Mouse (Mus musculus) c-Kit-negative CD71-positive TER-119-positive erythroid progenitor cells, embryonic 14.5 days (primary cell): ENCODE results near the gene Nemp2.
"Not testable (repeated sequence)": the region's sequence is repeated elsewhere in the genome, so short reads cannot be mapped to it uniquely, and the experiment has no call there.

Experiments used
- DNase-seq: peaks from one replicate; pipeline ENCODE4 v3.0.0-alpha.2; 2013; ENCODE audit warnings: low read depth, low spot score

Nemp2 gene

GRCm38 (mm10) chr1:52653366-52653765 is 22.9 kb downstream of the Nemp2 start:
- no peak for DNase-seq

DNA sequence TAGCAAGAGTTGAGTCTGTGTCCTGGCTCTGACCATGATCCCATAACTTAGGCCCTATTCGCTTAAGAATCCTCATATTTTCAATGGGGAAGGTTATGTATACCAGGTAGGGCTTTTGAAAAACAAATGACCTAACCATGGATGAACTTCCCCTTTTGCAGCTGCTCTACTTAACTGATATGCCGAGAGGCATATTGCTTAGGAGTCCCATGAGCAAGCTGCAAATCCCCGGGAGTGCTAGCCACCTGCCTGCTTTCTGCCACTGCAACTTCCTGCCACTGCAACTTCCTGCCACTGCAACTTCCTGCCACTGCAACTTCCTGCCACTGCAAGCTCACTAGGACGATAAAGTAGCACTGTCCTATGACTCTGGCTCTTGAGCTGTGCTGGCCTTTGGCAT is 24.6 kb downstream of the Nemp2 start:
- no peak for DNase-seq

GRCm38 (mm10) chr1:52658160-52658559 is 27.7 kb downstream of the Nemp2 start:
- DNase-seq, result no peak

DNA sequence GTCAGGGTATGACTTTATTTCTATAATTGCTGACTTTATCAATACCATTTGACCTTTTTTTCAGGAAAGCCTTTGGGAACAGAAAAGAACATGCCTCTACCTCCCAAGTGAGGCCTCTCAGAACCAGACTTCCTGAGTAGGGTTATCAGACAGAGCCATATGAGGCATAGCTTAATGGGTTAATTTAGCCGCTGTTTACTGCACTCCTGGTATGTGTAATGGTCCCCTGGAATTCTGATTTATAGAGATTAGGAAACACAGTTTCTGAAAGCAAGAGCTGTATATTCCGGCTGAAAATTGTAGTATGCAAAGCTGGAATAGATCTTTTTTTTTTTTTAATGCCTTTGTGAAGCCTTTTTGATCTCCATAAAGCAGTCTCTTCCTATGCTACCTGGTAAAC is 29.8 kb downstream of the Nemp2 start:
- DNase-seq, result no peak

DNA sequence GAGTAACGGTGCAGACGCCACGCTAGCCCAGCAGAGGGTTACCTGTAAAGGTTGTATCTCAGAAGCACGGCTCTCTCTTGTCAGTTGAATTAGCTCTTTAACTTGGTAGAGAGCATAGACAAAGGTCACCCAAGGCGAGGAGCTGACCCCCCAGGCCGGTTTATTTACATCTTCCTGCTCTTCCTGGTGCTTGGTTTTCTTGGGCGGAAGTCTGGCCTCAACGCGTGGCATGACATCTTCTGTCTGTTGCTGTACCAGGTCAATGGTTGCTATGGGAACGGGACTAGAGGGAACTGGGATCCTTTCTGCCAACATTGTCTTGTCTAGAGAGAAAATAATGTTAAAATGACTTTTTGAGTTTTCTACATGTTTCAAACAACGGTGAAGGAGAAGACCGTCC is 30.3 kb downstream of the Nemp2 start:
- DNase-seq, result no peak

- DNase-seq, result no peak
Measured at GRCm38 (mm10) chr1:52663228-52663627, 32.7 kb downstream of the Nemp2 start.

DNA sequence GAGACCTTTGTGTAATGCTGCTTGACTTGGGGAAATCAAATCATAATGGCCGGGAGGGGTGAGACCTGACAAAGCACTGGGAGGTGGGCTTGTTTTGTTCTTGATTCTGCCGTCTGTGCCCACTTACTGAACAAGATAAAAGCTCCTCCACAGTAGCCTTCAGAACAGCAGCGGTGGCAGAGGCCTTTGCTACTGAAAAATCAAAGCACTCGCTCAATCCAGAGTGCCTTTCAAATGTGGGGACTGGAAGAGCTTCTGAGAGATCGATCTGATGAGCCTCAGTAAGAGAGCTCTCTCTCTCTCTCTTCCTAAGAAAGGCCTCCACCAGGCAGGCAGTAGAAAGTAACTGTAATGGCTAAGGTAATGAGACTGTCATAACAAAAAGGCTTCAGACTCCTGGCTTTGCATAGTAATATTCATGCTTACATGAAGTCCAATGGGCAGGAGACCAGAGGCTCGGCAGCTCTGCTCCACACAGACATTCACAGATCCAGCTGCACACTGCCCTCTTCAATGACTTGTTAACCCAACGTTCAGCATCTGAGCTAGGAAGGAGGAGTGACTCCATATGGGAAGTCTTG is 38.3 kb downstream of the Nemp2 start:
- DNase-seq, result no peak

DNA sequence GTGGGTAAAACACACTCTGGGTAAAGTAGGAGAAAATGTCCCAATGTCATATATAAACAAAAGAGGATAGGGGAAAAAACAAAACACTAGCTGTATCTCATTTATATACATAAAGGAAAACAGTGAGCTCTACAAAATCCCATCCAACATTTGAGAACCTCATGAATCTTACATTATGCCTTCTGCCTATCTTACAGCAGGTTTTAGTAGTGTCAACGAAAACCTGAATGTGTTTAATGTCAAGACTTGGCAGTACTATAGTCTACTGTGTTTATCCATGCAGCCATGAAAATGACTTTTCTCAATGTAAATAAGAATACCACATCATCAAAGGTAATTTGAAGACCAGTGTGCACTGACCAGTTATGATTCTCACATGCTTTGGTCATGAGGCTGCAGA is 39.4 kb downstream of the Nemp2 start:
- DNase-seq, result no peak

DNA sequence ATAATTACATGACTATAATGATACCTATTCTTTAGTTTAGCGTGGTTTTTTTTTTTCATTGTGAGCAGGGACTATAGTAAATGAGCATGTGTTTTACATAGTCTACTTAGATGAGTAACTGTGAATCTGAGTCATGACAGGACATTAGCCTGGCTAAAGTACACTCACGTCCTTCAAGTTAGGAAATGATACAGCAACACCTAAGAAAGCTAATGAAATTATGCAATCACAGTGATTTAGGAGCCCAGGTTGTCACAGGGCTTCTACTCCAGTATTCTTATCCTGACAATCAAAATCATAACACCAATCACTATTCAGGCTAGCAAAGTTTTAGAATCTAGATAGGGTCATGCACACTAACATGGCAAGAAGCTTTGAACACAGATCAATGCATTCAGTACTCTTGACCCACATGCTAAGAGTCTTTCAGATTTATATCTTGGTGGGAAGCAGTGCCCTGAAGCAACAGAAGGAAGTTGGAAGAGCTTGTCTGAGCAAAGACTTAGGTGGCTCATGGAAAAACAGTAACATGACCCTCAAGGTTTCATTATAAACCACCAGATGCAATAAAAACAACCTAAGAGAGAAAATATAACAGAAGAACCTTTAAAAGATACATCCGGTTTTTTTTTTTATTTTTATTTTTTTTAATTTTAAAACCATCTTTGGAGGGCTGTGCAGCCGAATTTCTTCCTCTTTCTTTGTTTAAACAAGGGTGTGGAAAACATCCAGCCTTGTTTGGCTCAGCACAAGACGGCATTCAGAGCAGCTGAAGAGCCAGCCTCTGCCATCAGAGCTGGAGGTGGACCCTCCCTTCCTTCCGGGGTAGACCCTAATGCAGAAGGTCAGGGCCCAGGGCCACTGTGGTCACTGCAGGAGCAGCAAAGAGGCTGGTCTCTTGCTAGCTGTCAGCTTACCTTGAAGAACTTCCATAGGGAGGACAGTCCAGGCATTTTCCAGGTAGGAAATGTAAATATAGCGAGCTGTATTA is 45.4 kb downstream of the Nemp2 start:
- DNase-seq, result no peak

GRCm38 (mm10) chr1:52676621-52677020 is 46.1 kb downstream of the Nemp2 start:
- no peak for DNase-seq

- no peak for DNase-seq
Measured at GRCm38 (mm10) chr1:52683550-52683949, 53.0 kb downstream of the Nemp2 start.

GRCm38 (mm10) chr1:52687636-52688035 is 57.1 kb downstream of the Nemp2 start:
- no peak for DNase-seq

GRCm38 (mm10) chr1:52694456-52694855 is 64.0 kb downstream of the Nemp2 start:
- DNase-seq, result not testable (repeated sequence)
